Mouse (Mus musculus) T-cell, adult 2 months (primary cell): ENCODE measurements around the gene Misp.

ENCODE experiments used
- DNase-seq: peaks from one replicate; pipeline ENCODE4 v3.0.0; 2022; ENCODE audit warnings: low spot score

The Misp gene

GRCm38 (mm10) chr10:79873715-79874289, 53.0 kb downstream of the Misp start:
- no peak for DNase-seq

GRCm38 (mm10) chr10:79874290-79874862, 53.6 kb downstream of the Misp start, which contains the start of the genes Prtn3 and Plppr3:
Prtn3 (plus strand) TSS chr10:79874476.
Plppr3 (minus strand) TSS chr10:79874634.
- no peak for DNase-seq

- DNase-seq = no peak
These were observed 56.4 kb downstream of the Misp start for GRCm38 (mm10) chr10:79877174-79877573.

GRCm38 (mm10) chr10:79877757-79878156, 57.0 kb downstream of the Misp start:
- no peak for DNase-seq

- no peak for DNase-seq
These were observed 58.7 kb downstream of the Misp start for GRCm38 (mm10) chr10:79879527-79879926.
